19 mouse cellular contexts compared by ENCODE assay signal in genomic region chr12:100785344-100785743, GRCm38 (mm10). TPM values are rescaled to one million over a fixed set of nuclear protein-coding genes. Genes with fewer than 3 reads are reported as not detected.
A peak's percentile ranks its signal among the peaks of the same experiment; 100 is the strongest.
DNase-seq lines count a peak whose midpoint lies in the region; ATAC-seq lines count a peak whose summit lies in the region.
"Had no signal": no experiment of that assay in that cellular context is flagged by ENCODE, and none has a peak within 500 bp of the region (broad histone marks: within the 10 kb centered on the region; RNA-seq: fewer than 3 reads in every experiment).

No protein-coding gene starts in this region.

- no peaks in the 10 kb centered on the region for H3K9me3 ChIP-seq in midbrain, embryonic 13.5 days
- H3K9me3 ChIP-seq: embryonic facial prominence, embryonic 15.5 days; forebrain, embryonic 10.5 days; intestine, embryonic 15.5 days; limb, embryonic 12.5 days; neural tube, embryonic 12.5 days had no signal

- H3K27me3 ChIP-seq in midbrain, embryonic 13.5 days = no peaks in the 10 kb centered on the region
- H3K27me3 ChIP-seq: embryonic facial prominence, embryonic 15.5 days; intestine, embryonic 15.5 days; limb, embryonic 12.5 days; neural tube, embryonic 12.5 days had no signal

- H3K9ac ChIP-seq in midbrain, embryonic 13.5 days (replicated peaks) = no peak overlapping the region
- H3K9ac ChIP-seq: embryonic facial prominence, embryonic 15.5 days; hindbrain, embryonic 14.5 days; intestine, embryonic 15.5 days; limb, embryonic 12.5 days; liver, postnatal 0 days; neural tube, embryonic 12.5 days had no signal

- no peak overlapping the region for H3K4me2 ChIP-seq in midbrain, embryonic 13.5 days (replicated peaks)
- H3K4me2 ChIP-seq: embryonic facial prominence, embryonic 15.5 days; hindbrain, embryonic 14.5 days; intestine, embryonic 15.5 days; limb, embryonic 12.5 days; neural tube, embryonic 12.5 days had no signal

- DNase-seq in adrenal gland, adult (ENCODE audit: inconsistent age in 2 of 2, low spot score in 1 of 2) = peak; percentile 18 to 51
- DNase-seq in adrenal gland, postnatal 4 days (ENCODE audit: low spot score in 2 of 2) = no peak
- DNase-seq in kidney, adult 9 months = peak; percentile 38
- DNase-seq in kidney, adult 18-20 months = no peak
- peak; percentile 93 for DNase-seq in 416B (ENCODE audit: low read depth)
- peak; percentile 54 for DNase-seq in lung, postnatal 36 days
- DNase-seq: adrenal gland, postnatal 25 days; cerebellum, adult 2 months; gastrocnemius, postnatal 10 days; liver, postnatal 0 days; thymus, postnatal 14 days had no signal

- H3K4me3 ChIP-seq in midbrain, embryonic 13.5 days (replicated peaks) = no peak overlapping the region
- H3K4me3 ChIP-seq: embryonic facial prominence, embryonic 15.5 days; forebrain, embryonic 10.5 days; intestine, embryonic 15.5 days; limb, embryonic 12.5 days; neural tube, embryonic 12.5 days had no signal

- H3K36me3 ChIP-seq in midbrain, embryonic 13.5 days = no peaks in the 10 kb centered on the region
- H3K36me3 ChIP-seq: embryonic facial prominence, embryonic 15.5 days; forebrain, embryonic 10.5 days; intestine, embryonic 15.5 days; limb, embryonic 12.5 days; neural tube, embryonic 12.5 days had no signal

- ATAC-seq in midbrain, embryonic 13.5 days = no peak
- ATAC-seq in frontal cortex, adult (ENCODE audit: low TSS enrichment) = no peak
- ATAC-seq: intestine, embryonic 15.5 days; liver, postnatal 0 days had no signal

- no peak overlapping the region for H3K27ac ChIP-seq in midbrain, embryonic 13.5 days
- H3K27ac ChIP-seq: embryonic facial prominence, embryonic 15.5 days; forebrain, embryonic 10.5 days; hindbrain, embryonic 14.5 days; intestine, embryonic 15.5 days; limb, embryonic 12.5 days; neural tube, embryonic 12.5 days had no signal

- WGBS in midbrain, embryonic 13.5 days = 85% methylated on average over 7 of the region's 7 CpGs

- no peaks in the 10 kb centered on the region for H3K4me1 ChIP-seq in midbrain, embryonic 13.5 days (replicated peaks)
- H3K4me1 ChIP-seq: forebrain, embryonic 10.5 days; neural tube, embryonic 12.5 days had no signal

RNA-seq across cellular contexts. Expression of gene Dglucy, which starts 6.5 kb away (rescaled TPM):
- 10 to 100 TPM; 11.3 to 11.5 TPM for total RNA-seq in adrenal gland, postnatal 4 days (2021)
- 1.6 and 2.1 TPM in 2 replicates for polyA plus RNA-seq in midbrain, embryonic 13.5 days (2015; fragmentation: Nextera tagmentation; extraction: Ambion mirVana)

RNA-seq across cellular contexts. Expression of gene Rps6ka5, which starts 58.6 kb away (rescaled TPM):
- 10 to 100 TPM; 10.7 to 12.0 TPM for total RNA-seq in adrenal gland, postnatal 4 days (2021)
- polyA plus RNA-seq in midbrain, embryonic 13.5 days (2015; fragmentation: Nextera tagmentation; extraction: Ambion mirVana) = 6.3 and 6.4 TPM in 2 replicates

Comparison
In these comparisons a context has a peak if more than half of its experiments do, and no peak if none do; other contexts are left out.
1. DNase-seq: peak in adrenal gland, adult (2 of 2), kidney, adult 9 months (single experiment), 416B (single experiment) and lung, postnatal 36 days (single experiment); none in adrenal gland, postnatal 4 days (0 of 2) and kidney, adult 18-20 months (single experiment).